Mouse (Mus musculus) liver, adult 2 months (tissue): ENCODE data around the gene Etd.

Experiments
- CTCF ChIP-seq: fragments of 200-500 bp; IDR thresholded peaks from 2 replicates; pipeline ENCODE4 v1.5.1; 2011; ENCODE audit warnings: low read depth, low read length, control low read depth
- POLR2A ChIP-seq: fragments of 200-500 bp; IDR thresholded peaks from 2 replicates; pipeline ENCODE4 v1.6.1; 2011; ENCODE audit warnings: low read length, control low read depth; ENCODE audit not compliant: insufficient read depth; ENCODE audit errors: extremely low read depth

DNA sequence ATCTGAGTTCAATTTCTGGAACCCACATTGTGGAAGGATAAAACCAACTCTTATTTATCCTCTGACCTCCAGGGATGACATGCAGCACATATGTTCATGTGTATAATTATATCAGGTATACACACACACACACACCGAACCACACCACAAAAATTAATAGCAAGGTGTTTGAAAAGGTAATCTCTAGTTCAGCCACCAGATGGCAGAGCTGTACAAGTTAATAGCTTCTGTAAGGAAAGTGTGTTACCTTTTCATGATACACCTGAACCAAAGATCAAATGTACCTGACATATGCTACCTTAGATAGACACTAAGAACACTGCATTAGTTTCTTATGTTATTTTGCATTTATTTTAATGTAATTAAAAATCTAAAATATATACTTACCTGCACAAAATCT lies 1.8 kb upstream of the Etd start:
- TF ChIP-seq CTCF: peak; percentile 51
- TF ChIP-seq POLR2A: no peak
